Mouse (Mus musculus) kidney, adult 11 months (tissue): Measurements from ENCODE around the gene Nfil3.

Experiments
- DNase-seq: peaks from one replicate; pipeline ENCODE4 v3.0.0; 2022

The Nfil3 gene

DNA sequence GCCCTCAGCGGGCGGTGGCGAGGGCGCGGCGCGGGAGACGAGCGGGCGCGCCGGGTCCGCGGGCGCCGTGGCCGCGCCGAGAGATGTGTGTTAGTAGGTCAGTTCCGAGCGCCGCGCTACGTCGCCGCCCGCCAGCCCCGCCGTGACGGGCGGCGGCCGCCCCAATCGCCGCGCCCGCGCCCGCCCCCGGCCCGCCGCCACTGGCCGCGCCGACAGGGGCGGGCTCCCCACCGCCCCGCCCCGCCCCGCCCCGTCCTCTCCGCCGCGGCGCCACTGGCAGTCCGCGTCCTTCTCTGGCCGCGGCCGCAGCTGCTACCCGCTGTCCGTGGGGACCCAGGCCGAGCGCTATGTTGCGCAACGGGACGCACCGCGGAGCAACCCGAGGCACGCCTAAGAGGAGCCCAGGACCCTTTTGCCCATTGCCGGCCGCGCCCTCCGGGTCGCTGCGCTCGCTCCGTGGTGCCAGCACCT is at the start of gene Nfil3:
TSS of gene Nfil3 (minus strand) at position 123 of the 471 bp plus-strand sequence.
- DNase-seq: peak; percentile 78

DNA sequence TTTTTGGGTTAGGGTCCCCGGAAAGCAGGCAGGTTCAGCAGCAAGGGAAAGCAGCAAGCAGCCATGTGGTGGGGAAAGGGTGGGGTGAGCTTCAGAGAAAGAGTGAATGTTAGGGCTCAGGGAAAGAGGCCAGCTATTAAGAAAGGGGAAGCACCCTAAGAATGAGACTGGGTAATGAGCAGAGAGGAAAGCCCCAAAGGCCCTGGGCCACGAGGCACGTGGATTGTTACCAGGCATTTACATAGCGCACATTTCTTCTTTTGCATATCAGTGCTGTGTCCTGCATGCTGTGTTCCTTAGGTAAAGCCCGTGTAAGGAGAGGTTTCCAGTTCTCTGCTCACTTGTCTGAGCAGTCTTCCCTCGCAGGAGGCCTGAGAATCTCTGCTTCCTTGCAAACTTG is 43.4 kb upstream of the Nfil3 start:
- no peak for DNase-seq

DNA sequence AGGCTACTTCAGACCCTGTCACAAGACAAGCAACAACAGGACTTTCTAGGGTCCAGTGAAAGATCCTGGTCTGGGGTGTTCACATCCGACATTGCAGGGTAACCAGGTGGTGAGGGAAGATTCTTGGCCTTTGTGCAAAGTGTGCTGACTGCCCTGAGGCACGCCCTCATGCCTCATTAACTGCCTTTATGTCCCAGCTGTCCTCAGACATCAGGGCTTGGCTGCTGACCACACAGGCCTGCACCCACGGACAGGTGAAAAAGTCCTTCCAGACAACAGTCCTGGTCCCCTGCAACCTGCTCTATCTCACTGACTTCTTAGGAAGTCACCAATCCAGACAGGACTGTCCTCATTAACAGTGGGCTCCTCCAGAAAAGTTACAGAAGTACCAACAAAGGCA is 39.4 kb upstream of the Nfil3 start:
- no peak for DNase-seq

DNA sequence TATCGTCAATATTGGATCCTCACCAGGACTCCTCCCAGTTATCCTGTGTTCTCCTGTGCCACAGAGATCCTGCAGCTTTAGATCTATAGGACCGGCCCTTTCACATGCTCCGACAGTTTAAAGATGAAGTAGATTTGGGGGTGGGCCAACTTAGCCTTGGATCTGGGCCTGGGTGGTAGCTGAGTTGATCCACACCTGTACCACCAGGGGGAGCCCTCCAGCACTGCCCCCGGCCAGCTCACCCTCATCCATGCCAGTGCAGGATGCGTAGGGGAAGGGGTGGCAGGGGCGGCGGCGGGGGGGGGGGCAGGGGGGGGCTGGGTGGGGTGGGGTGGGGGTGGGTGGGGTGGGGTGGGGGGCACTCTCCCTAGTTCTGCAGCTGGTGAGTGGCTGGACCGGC is 38.7 kb upstream of the Nfil3 start:
- DNase-seq: no peak

DNA sequence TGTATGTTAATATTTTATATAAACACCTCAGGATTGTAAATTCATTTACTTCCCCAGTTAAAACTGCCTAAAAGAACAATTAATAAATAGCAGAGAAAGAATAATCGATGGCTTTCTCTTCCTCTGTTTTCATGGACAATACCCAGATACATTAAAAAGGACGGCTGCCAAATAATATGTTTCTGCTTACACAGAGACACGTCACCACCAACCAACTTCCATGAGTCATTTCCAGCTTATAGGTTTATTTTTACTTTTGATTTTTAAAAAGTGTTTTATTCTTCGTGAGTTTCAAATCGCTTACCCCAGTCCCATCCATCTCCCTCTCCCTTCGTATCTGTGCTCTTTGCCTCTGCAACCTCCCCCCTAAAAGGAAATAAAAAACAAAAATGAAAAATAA is 38.1 kb upstream of the Nfil3 start:
- DNase-seq: no peak

DNA sequence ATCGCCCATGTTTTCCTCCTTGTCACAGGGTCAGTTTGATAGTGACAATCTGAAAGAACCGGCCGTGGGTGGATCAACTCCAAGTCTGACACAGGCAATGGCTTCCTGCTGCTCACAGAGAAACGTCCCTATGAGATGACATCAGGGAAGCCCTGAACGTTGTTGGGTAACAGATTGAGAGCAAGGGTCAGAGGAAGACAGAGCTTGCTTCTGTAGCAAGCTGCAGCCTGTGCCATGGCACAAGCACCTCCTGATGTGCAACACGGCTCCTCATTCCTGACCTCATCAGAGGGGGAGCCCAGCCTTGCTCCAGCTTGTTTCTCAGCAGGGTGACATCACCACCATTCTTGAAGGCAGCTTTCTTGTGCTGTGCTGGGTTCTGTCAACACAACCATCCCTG is 37.1 kb upstream of the Nfil3 start:
- DNase-seq: no peak

DNA sequence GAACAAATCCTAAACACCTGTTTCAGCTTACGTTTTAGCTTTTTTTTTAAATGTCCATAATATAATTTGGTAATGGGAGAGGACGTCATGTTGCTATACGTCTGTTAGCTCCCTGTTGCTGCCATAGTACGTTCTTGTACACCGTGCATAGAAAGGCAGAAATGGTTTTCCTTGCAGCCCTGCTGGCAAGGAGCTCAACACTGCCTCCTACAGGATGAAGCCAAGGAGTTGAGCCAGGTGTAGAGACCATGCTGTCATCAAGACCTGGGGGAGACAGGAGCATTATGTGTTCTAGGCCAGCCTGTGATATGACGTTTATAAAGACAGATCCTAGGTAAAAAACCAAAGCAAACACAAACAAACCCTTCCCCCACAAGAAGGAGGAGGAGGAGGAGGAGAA is 36.2 kb upstream of the Nfil3 start:
- DNase-seq: no peak

DNA sequence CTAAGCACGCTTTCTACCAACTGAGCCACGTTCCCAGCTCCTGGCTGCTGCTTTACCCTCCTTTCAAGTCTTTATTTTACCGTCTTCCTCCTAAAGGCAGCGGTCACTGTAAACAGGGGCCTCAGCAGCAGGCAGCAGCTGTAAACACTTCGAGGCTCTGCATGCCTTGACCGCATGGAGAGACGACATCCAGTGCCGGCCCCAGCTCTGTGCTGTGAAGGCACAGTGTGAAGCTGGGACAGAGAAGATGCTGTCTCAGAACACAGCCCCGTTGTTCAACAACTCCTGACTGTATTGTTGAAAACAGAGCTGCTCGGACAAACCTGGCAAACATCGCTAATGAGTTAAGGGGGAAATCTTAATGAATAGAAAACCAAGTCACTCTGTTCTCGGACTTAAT is 30.6 kb upstream of the Nfil3 start:
- no peak for DNase-seq

DNA sequence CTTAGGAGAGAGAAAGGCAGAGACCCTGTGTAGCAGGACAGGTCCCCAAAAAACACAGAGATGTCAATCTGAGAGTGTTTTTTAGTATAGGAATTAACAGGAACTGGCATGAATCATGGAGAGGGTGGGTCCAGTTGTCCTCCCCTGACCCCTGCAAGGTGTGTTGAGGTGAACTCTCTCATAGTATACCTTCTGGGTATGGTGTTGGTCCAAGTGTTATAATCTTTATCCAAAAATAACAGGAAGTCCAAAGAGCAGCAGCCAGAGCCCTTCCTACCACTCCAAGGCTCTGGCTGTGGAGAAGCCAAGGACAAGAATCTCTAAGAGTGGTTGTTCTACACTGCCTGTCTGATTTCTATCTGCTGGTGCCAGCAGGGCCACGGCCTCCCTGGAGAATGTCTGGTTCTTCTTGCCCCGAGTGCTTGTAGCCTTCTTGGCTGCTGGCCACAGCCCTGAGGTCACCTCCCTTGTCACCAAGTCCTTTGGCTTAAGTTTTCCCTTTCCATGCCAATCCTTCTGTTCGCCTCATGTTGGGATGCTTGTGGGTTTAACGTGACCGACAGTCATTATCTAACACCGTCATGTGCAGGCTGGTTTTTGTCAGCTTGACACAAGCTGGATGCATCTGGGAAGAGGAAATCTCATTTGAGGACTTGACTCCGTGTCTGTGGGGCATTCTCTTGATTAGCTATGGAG is 27.8 kb upstream of the Nfil3 start:
- peak; percentile 74 for DNase-seq

DNA sequence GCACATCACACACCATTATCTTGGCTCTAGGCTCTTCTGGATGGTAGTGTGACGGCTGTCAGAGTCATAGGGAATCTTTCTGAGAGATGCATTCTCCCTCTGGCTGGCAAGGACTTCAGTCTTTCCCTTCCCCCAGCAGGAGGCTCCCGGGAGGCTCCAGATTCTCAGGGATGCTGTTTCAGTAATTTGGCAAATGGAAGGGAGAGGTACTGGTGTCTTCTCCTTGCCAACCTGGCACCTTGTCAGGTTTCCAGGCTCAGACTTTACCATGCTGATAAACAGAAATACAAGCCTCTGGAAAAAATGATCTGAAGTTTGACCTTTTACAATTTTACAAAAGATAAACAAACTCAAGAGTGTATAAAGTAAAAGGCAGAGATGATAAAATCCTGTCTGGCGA is 26.9 kb upstream of the Nfil3 start:
- no peak for DNase-seq

DNA sequence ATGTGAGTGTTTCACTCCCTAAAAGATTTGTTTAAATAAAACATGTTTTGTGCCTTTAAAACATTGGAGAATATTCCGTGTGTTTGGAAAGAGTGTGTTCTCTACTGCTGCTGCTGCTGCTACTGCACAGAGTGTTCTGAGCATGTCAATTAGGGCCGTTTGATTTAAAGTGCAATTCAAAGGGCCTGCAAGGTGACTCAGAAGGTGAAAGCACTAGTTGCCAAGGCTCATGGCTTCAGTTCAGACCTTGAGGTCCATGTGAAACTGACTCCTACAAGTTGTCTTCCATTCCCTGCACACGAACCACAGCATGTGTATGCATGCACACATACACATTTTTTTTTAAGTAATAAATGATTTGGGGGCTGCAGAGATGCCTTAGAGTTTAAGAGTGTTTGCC is 22.4 kb upstream of the Nfil3 start:
- DNase-seq: peak; percentile 65

DNA sequence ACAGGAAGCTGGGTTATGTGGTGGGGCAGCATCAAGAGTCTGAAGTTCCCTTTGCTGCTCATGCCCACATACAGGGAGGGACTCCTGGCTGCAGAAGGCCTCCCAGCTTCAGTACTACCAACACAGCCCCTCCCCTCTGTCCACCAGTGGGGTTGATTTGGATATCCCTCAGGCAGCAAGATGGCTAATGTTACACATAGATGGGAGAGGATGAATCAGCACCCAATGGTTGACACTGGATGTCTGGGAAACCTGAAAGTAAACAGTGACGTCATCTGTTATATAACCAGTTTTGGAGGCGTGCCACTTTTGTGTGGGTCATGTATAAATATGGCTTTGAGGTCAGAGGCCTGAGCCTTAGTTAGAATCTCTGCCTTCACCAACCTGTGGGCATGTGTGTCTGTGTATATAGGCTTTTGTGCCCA is 20.6 kb upstream of the Nfil3 start:
- DNase-seq: no peak

DNA sequence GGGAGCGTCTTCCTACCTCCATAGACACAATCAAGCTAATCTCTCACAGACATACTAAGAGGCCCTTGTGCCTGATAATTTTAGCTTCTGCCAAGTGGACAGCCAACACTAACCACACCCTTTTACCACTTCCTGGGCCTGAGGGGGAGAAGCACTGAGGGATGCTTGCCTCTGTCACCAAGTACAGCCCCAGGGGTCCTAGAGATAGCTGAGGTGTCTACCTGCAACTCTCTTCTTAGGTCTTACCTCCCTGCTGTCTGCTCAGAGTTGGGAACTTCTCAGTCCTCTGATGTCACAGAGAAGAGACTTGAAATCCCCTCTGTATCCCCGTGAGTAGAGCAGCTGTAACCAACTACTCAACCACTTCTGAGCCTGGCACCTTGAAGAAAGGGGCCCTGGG is 19.6 kb upstream of the Nfil3 start:
- no peak for DNase-seq

DNA sequence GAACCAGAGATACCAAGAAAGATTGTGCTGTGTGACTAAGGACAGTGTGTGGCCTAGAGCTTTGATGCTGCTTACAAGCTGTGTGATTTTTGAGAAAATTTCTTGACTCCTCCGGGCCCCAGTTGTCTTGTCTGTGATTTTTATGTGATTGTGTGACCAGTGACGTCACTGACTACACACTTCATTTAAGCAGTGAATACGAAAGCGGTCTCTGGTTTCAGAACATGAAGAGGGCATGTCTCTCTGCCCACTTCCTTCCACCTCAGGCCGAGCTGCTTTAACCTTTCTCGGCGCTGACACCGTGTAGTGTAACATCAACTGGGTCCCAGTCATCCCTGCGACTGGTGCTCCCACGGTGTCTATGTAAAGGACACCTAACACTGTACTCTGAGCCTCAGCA is 17.7 kb upstream of the Nfil3 start:
- DNase-seq: no peak

DNA sequence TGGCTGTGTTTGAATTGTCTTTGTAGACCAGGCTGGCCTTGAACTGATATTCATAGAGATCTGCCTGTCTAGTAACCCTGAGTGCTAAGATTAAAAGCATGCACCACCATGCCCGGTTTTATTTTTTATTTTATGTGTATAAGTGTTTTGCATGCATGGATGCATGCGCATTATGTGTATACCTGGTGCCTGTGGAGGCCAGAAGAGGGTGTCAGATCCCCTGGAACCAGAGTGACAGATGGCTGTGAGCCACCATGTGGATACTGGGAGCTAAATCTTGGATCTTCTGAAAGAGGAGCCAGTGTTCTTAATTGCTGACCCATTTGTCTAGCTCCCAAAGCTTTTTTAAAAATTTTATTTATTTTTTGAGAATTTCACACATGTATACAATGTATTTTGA is 16.9 kb upstream of the Nfil3 start:
- no peak for DNase-seq

DNA sequence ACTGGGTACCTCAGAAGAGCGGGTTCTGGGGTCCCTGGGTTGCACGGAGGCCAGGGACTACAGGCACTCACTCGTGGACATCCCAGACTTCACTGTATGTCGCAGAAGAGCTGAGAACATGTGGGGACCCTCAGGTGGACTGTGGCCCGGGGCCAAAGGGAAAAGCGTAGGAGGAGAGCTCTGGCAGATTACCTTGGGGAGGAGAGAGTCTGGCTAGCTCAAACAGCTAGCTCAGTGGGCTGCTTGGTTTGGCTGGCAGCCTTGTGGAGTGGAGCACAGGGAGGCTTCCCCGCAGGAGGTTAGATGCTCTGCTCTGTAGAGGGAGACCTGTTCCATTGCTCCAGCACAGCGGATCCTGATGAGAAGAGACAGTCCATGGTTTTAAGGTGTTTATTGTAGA is 15.3 kb upstream of the Nfil3 start:
- DNase-seq: no peak

DNA sequence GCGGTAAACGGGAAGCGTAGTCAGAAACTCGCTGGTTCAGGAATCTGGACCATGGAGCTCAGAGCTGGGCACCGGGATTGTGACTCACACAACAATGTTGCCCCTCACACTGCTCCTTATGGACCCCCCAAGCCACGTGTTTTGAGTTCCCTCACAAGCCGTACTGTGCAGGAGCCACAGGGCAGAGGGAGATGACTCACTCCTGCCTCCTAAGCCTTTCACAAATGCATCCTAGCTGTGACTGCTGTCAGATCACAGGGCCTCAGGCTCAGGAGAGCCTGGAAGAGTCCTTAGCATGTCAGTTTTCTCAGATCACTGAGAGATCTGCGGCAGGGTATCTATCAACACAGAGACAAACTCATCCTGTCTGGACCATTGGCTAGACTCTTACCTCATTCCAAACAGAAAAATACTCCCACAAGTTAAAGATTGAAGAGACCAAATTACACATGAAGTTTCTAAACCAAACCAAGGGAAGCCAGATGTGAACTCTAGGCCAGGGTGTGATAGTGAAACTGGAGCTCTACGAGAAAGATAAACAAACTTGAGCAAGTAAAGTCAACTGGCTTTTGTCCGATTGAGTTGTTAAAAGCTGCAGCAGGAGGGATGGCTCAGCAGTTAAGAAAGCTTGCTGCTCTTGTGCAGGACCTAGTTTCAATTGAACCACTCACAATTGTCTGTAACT is 13.5 kb upstream of the Nfil3 start:
- no peak for DNase-seq

DNA sequence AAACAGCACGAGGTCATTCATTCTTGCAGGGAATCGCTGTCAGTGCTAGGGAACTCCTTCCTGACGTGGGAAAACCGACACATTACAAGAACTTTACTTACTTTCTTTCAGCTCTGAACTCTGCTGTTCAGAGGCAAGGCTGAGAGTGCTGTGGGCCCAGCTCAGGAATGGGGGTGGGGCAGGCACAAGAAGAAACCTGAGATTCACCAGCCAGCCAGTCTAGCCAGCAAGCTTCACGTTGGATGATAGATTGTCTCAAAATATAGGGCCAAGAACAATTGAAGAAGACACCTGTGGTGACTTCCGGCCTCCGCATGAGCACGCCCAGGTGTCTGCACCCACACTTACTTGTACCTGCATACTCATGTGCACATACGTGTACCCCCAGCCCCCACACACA is 9.3 kb upstream of the Nfil3 start:
- no peak for DNase-seq

DNA sequence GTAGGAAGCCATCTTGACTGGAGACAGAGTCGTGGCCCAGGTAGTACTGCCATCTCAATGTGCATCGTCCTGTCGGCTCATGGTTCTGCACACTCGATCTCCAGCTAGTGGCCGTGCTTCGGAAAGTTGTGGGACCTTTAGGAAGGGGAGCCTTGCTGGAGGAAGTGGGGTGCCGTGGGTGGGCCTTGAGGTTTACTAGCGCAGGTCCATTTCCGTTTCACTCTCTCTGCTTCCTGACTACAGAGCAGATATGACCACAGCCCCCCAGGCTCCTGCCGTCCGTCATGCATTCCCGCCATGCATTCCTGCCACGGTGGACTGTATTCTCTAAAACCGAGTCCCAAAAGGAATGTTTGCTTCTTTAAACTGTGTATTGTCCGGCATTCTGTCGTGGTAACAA is 8.1 kb upstream of the Nfil3 start:
- DNase-seq: no peak

DNA sequence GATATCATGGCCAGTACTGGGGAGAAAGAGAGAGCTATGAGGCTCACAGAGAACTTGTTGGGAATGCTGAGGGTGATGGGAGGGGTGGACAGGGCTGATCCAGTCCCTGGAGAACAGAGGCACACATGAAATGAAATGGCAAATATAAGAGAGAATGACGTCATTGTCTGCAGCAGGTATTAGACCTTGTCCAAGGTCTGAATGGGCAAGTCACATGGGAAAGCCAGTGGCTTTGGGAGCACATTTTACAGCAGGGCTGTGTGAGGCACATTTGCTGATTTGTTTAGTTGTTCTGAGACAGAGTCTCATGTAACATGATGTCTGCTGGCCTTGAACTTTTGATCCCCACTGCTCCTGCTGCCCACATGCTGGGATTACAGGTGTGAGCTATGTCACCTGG is 7.0 kb upstream of the Nfil3 start:
- no peak for DNase-seq

DNA sequence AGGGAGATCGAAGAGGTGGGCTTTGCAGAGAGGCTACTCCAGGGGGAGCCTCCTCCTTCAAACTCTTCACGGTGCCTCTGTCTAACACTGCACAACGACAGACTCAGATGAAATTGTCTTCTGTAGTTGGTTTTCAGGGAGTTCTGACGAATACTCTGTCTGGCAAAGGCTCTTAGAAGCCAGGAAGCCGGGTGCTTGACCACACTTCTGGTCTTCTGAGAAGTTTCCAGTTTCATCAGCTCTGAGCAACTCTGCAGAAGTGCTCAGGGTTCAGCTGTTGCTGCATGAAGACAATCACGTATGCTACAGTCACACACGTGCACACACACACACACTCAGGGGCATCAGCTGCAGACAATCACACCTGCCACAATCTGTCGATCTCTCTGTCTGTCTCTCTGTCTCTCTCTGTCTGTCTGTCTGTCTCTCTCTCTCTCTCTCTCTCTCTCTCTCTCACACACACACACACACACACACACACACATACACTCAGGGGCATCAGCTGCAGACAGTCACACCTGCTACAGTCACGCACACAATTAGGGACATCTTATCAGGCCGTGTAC is 5.4 kb upstream of the Nfil3 start:
- no peak for DNase-seq

DNA sequence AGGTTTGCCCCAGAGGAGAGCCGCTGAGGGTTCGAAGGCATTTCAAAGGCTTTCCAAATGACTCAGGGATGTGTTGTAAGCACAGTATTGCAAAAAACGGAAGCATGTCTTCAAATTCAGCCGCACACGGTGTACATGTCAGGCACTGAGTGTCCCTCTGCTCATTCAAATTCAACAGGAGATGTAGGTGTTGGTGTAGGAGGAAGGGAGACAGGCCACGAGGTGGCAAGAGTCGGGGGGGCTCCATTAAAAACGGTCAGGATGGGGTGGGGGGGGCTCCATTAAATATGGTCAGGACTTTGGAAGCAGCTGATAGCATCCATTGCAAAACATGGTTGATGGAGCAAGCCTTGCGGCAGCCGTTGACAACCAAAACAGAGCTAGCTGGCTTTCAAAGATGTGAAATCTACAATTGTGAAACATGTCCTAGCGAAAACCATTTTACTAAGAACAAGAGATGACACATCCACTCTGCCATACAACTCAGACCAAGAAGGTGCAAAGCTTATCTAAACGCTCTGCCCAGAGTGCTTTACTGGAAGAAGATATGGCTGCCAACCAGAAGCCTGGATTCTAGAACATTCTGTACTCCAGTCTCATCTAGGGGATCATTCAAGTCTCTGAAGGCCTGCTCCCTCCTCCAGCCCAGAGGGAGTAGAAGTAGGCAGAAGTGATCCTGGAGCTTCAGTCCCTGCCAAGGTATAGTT is 4.8 kb upstream of the Nfil3 start:
- DNase-seq: no peak

DNA sequence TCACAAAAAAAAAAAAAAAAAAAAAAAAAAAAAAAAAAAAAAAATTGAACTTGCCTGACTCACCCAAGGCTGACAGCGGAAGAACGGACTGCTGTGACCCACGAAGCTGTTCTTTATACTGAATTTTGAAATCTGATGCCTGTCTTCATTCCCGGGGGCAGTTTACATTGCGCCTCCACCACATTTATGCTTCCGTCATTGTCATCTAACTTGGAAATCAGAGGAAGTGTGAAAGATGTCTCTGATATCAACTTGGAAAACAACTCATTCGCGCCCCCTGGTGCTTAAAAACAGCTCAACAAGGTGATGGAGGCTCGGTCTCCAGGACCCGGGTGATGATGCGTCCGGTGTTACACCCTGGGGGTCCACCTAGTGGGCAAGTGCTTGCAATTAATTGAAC is 1.8 kb upstream of the Nfil3 start:
- peak; percentile 80 for DNase-seq
